Mouse (Mus musculus): ENCODE measurements around the gene Nek7. TPM values are rescaled to one million over a fixed set of nuclear protein-coding genes. Genes with fewer than 3 reads are reported as not detected.

Gene Nek7
- polyA plus RNA-seq, 1 experiment from 2014 or later, result 12.1 TPM

DNA sequence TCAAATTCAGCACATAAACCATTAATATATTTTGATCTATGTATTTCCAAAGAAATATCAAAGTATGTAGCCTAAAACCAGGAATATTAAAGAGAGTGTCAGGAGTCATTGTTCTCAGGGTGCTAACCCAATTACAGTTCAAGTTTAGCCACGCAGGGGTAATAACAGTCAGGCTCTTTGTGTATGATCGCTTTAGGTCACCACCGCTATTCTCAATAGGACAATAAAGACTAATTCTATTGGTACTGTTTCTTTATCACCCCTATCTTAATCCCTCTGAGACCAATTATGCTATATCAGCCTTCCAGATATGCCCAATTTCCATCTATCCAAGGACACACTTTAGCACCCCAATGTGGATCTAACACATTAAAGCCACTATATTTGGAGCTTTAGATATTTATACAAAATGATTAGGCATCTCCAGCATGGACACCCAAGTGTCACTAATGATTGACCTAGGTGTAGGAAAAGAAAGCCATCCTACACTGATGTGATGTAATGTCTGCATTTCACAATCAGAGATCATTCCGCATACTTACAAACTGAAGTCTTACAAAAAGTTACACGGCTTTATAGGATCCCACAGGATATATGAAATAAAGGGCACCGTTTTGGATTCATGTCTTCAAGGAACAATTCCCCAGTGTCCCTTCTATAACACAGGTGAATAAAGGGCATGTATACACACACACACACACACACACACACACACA, 128.4 kb downstream of the Nek7 start:
- 52% methylated on average over 6 of the region's 6 CpGs for WGBS
- Histone ChIP-seq H3K4me1 (peaks cover 11% of the 10 kb centered on the region), H3K9ac (replicated peaks) (no peak overlapping the region), H3K27me3 (no peaks in the 10 kb centered on the region), H3K9me3 (no peaks in the 10 kb centered on the region), H3K36me3 (no peaks in the 10 kb centered on the region), H3K27ac (replicated peaks) (no peak overlapping the region), H3K4me3 (no peak overlapping the region), H3K4me2 (replicated peaks) (no peak overlapping the region)
- ATAC-seq (replicated peaks), result no peak

GRCm38 (mm10) chr1:138487569-138487968, 132.4 kb downstream of the Nek7 start:
- Histone ChIP-seq H3K9ac (replicated peaks) (no peak overlapping the region), H3K27ac (replicated peaks) (no peak overlapping the region), H3K4me2 (replicated peaks) (no peak overlapping the region), H3K4me3 (no peak overlapping the region), H3K9me3 (no peaks in the 10 kb centered on the region), H3K36me3 (no peaks in the 10 kb centered on the region), H3K27me3 (no peaks in the 10 kb centered on the region), H3K4me1 (no peaks in the 10 kb centered on the region)
- WGBS, result 83% methylated on average over 5 of the region's 5 CpGs
- ATAC-seq (replicated peaks), result no peak

DNA sequence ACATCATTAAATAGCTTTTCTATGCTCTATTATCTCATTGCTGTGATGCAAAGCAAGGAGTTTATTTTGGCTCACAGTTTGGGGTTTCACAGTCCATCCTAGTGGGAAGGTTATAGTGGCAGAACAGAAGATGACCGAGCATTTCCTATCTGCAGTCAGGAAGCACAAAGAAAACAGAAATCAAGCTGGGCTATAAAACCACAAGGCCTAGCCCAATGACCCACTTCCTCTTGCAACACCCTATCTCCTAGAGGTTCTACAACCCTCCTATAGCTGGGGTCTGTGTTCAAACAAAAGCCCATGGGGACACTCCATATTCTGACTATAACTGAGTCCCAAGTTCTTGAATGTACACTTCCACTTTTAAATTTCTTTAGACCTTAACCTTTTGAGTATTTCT, 139.2 kb downstream of the Nek7 start:
- Histone ChIP-seq H3K9ac (replicated peaks) (no peak overlapping the region), H3K4me1 (no peaks in the 10 kb centered on the region), H3K4me3 (no peak overlapping the region), H3K4me2 (replicated peaks) (no peak overlapping the region), H3K27ac (replicated peaks) (no peak overlapping the region), H3K27me3 (no peaks in the 10 kb centered on the region), H3K9me3 (peaks cover 6% of the 10 kb centered on the region; the same call in 1 of the 2 replicates), H3K36me3 (no peaks in the 10 kb centered on the region; the same call in 1 of the 2 replicates)
- no peak for ATAC-seq (replicated peaks)
- WGBS, result 95% methylated on average over 1 of the region's 1 CpGs

- no peak overlapping the region for H3K27ac ChIP-seq (replicated peaks)
- no peaks in the 10 kb centered on the region for H3K27me3 ChIP-seq
- no peak for ATAC-seq (replicated peaks)
- no peak overlapping the region for H3K4me2 ChIP-seq (replicated peaks)
- no peaks in the 10 kb centered on the region for H3K4me1 ChIP-seq
- no peak overlapping the region for H3K4me3 ChIP-seq
- 74% methylated on average over 2 of the region's 2 CpGs for WGBS
- no peak overlapping the region for H3K9ac ChIP-seq (replicated peaks)
- H3K9me3 ChIP-seq, result no peaks in the 10 kb centered on the region
- H3K36me3 ChIP-seq, result no peaks in the 10 kb centered on the region
These were observed 154.6 kb downstream of the Nek7 start for GRCm38 (mm10) chr1:138465352-138465751.

DNA sequence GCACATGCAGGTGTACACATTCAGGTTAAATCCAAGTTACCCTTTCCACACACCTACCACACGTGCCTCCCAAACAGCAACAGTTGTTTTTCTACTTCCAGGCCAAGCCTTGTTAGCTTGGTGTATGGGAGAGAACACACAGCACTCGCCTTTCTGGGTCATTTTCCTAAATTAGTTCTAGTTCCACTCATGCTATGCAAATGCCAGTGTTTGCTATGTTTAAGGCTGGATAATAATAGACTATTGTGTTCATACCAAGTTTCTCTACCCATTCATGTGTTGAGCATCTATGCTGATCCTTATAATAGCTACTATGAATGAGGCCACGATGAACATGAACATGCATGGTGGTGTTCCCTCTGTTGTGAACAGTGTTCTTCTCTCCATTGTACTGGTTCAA, 158.5 kb downstream of the Nek7 start:
- H3K9me3 ChIP-seq, result no peaks in the 10 kb centered on the region
- H3K27me3 ChIP-seq, result no peaks in the 10 kb centered on the region
- no peak overlapping the region for H3K9ac ChIP-seq (replicated peaks)
- ATAC-seq (replicated peaks), result no peak
- no peak overlapping the region for H3K27ac ChIP-seq (replicated peaks)
- no peak overlapping the region for H3K4me2 ChIP-seq (replicated peaks)
- 74% methylated on average over 3 of the region's 3 CpGs for WGBS
- H3K36me3 ChIP-seq, result no peaks in the 10 kb centered on the region
- no peaks in the 10 kb centered on the region for H3K4me1 ChIP-seq
- no peak overlapping the region for H3K4me3 ChIP-seq

DNA sequence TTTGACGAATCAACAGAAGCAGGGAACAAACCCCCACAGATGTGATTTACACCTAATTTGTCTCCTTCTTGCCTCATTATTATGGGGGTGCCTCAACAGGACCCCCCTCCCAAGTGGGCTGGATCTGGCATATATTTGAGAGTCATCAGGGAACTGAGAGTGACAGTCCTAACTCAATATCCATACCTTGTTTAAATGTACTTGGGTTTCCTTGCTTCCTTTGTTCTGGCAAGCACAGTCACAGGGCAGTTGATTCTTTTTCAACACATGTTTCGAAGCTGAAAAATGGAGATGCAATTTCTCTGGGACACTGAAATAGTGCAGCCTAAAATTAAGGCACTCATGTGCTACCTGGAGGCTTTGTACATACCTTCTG, 170.5 kb downstream of the Nek7 start:
- Histone ChIP-seq H3K27me3 (no peaks in the 10 kb centered on the region), H3K9me3 (no peaks in the 10 kb centered on the region), H3K9ac (replicated peaks) (no peak overlapping the region), H3K4me2 (replicated peaks) (no peak overlapping the region), H3K27ac (replicated peaks) (no peak overlapping the region), H3K4me3 (no peak overlapping the region), H3K4me1 (no peaks in the 10 kb centered on the region), H3K36me3 (no peaks in the 10 kb centered on the region)
- no peak for ATAC-seq (replicated peaks)
- 79% methylated on average over 2 of the region's 2 CpGs for WGBS

- 51% methylated on average over 15 of the region's 15 CpGs for WGBS
- Histone ChIP-seq H3K27me3 (no peaks in the 10 kb centered on the region), H3K27ac (replicated peaks) (no peak overlapping the region), H3K4me2 (replicated peaks) (0 out of 2 replicates have a peak overlapping the region, but pooled peaks have one; percentile 4), H3K9me3 (no peaks in the 10 kb centered on the region), H3K36me3 (no peaks in the 10 kb centered on the region), H3K4me1 (no peaks in the 10 kb centered on the region), H3K9ac (replicated peaks) (no peak overlapping the region), H3K4me3 (no peak overlapping the region)
- peak; percentile 81 for ATAC-seq (replicated peaks)
These were observed 171.1 kb downstream of the Nek7 start for GRCm38 (mm10) chr1:138448635-138449475.

DNA sequence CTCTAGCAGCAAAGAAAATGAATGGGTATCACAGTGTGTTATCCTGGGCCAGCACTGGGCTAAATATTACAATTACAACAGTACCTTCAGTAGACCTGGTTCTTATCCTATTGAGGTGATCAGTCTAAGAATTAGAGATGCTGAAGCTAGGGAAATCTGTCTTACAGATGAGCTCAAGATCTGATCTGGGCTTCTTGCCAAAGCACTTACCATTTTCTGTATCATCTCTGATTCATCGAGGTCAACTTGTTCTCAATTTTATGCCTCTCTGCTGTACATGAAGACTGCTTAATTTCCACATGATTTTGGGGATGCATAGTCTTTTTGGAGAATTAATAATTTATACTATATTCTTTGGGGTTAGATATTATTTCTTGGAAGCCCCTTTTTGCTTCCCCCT, 173.1 kb downstream of the Nek7 start:
- Histone ChIP-seq H3K4me1 (no peaks in the 10 kb centered on the region), H3K9ac (replicated peaks) (no peak overlapping the region), H3K9me3 (no peaks in the 10 kb centered on the region), H3K27ac (replicated peaks) (no peak overlapping the region), H3K4me3 (no peak overlapping the region), H3K27me3 (no peaks in the 10 kb centered on the region), H3K4me2 (replicated peaks) (no peak overlapping the region), H3K36me3 (no peaks in the 10 kb centered on the region)
- WGBS, result 70% methylated on average over 1 of the region's 1 CpGs
- no peak for ATAC-seq (replicated peaks)

Other genes with a start within 250 kb of the Nek7 start
- gene Lhx9, start 228.4 kb upstream of the Nek7 start, polyA plus RNA-seq (2015; fragmentation: Nextera tagmentation; extraction: Ambion mirVana), result 20.6 and 25.2 TPM in 2 replicates
- gene 2310009B15Rik, start 236.7 kb upstream of the Nek7 start, polyA plus RNA-seq (2015; fragmentation: Nextera tagmentation; extraction: Ambion mirVana), result 29.7 and 35.5 TPM in 2 replicates

All from forebrain, embryonic 15.5 days (tissue).